Mouse (Mus musculus) ES-E14 (cell line): ENCODE results near the gene Vps13d.

ENCODE experiments used
- MAFK ChIP-seq: IDR thresholded peaks from 2 replicates; pipeline ENCODE4 v1.6.1; 2014; ENCODE audit warnings: mild to moderate bottlenecking, low read depth, low read length, inconsistent platforms; ENCODE audit not compliant: insufficient read depth
- ZNF384 ChIP-seq: IDR thresholded peaks from 2 replicates; pipeline ENCODE4 v1.6.1; 2012; ENCODE audit warnings: low read depth, low read length, inconsistent platforms

- TF ChIP-seq MAFK (no peak), ZNF384 (no peak)
These were observed 246.9 kb downstream of the Vps13d start for GRCm38 (mm10) chr4:144947738-144948390.
